Mouse (Mus musculus) lung, postnatal 10 days (tissue): ENCODE results near the gene Tbc1d19.

Experiments
- DNase-seq: peaks from one replicate; pipeline ENCODE4 v3.0.0; 2021

Gene Tbc1d19

GRCm38 (mm10) chr5:53920416-53920815, 111.0 kb downstream of the Tbc1d19 start:
- DNase-seq = no peak

- DNase-seq = no peak
These were observed 112.9 kb downstream of the Tbc1d19 start for GRCm38 (mm10) chr5:53922149-53922904.

DNA sequence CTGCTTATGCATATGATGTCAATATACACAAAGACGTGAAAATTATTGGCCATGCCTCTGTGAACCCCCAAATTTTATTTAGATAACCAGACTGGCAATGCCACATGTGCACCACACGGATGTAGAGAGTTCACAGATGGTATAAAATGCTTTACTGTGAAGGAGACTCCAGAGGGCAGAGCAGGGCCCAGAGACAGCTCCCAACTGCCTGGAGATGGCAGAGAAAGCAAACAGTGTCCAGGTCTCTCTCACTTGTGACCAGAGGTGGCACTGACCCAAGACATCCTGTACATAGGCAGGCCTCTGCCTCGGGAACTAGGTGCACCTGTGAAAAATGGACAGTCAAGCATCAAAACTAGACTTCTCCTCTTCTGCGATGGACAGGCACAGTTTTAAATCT, 114.6 kb downstream of the Tbc1d19 start:
- DNase-seq = peak; percentile 40

DNA sequence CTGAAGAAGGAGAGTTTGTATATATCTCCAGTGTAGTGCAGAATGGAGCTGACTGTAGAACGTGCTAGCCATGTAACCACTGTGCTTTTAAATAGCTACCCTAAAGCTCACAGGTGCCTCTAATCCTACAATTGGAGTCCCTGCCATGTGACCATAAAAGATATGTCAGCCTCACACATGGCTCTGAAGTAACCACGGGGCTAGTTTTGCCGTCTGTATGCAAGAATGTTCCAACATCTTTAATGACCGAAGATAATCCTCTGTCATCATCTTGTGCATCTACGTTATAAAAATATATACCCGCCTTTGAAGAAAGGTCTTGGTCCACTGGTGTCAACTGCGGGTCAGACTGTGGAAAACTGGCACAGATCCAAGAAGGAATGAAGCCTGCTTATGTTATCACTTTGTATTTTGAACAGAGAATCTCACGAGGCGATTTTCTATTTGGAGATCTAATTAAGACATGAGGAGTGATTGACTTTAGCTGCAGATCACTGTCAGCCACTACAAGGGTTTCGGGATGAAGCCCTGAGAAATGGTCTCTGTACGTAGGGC, 117.0 kb downstream of the Tbc1d19 start:
- peak; percentile 55 for DNase-seq

DNA sequence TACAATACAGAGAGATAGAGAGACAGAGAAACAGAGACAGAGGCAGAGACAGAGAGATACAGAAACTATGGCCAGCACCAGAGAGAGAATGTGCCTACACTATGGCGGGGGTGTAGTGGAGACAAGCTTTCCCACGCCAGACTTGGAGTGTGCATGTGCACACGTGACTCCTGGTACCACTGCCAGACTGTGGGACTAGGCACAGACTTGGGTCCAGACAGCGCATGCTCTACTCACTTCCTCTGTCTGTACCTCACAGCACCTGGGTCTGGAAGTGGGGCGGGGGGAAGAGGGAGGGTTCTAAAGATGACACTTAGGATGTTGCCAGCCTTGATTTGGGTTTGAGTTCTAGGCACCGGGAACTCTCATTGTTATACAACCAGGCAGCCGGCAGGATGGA, 118.5 kb downstream of the Tbc1d19 start:
- DNase-seq = no peak

DNA sequence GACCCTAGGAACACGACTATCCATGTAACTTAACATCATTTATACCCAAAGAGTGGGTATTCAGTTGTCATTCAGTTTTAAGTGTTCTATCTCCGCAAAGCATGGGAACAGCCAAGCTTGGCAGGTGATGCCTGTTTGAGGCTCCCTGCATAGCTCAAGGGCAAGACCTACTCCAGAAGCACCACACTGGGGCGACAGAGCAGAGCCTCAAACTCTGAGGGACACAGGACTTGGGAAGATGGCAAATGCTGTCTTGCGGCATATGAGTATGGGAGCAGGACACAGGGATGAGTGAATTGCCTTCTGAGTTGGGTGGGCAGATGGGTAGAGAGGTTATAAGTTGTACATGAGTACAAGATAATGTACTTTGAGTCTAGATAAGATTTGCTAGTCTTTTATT, 119.1 kb downstream of the Tbc1d19 start:
- no peak for DNase-seq

GRCm38 (mm10) chr5:53929205-53929614, 119.8 kb downstream of the Tbc1d19 start:
- peak; percentile 70 for DNase-seq

- no peak for DNase-seq
These were observed 120.4 kb downstream of the Tbc1d19 start for GRCm38 (mm10) chr5:53929814-53930213.

DNA sequence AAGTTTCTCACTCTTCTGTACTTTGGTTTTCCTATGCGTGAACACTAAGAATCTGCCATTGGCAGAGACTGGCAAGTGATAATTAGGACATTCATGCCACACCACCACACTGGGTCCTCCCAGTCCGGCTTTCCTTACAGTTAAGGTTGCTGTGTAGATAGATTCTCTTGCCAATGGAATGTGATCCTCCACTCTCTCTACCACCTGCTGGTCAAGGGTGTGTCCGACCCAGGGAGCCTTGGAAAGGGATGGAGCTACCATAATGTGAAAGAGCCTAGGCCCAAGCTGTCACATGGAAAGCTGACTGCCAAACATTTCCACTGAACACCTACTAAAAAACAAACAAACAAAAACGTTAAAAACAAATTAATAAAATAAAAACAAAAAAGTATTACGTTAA, 121.6 kb downstream of the Tbc1d19 start:
- no peak for DNase-seq

DNA sequence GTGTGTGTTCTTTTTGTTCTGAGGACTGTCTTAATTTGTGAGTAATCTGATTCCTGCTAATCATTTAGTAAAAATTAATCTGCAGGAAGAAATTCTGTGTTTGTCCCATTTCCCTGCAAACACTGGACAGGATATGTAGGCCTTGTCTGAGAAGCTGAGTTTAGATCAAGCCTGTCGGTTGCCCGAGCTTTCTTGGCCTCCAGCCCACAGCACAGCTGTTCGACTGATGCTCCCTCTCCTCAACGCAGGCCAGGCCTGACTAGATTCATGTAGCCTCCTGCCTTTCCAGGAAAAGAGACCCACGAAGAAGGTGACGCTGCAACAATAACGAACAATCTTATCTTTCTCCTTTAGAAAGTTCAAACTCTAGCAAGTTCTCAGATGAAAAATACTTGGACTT, 124.2 kb downstream of the Tbc1d19 start:
- peak; percentile 92 for DNase-seq

GRCm38 (mm10) chr5:53934040-53934439, 124.6 kb downstream of the Tbc1d19 start:
- DNase-seq = no peak

DNA sequence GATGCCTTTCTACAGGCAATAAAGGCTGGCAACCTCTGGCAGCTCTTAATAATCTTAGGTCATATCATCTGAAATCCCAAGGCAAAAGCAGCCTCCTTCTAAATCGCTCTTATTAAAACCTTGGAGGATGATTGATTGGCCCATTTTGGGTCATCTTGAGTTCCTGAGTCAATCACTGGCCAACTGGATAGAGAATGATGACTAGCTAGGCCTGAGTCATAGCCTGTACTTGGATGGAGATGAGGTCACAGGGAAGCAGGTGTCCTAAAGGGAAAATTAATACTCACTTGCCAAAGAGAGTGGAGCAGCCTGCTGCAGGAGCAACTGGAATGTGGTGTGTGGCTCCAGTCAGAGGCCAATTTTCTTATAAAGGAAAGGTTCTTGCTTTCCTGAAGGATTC, 125.4 kb downstream of the Tbc1d19 start:
- DNase-seq = no peak

DNA sequence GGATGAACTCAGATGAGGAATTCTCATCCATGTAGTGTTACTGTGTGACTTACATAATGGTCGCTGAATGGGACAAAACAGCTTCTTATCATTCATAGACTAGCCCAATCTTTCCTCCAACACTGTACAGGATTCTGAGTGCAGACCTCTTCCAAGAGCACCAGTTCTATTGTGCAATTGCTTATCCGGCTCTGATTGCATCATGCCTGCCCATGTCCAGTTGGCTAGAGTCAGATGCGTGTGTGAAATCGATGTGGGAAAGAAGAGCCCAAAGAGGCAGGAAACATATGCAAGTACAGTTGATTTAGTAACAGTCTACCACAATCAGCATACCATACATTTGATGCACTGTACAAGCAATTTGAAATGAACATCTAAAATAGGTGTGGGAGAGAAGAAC, 127.8 kb downstream of the Tbc1d19 start:
- peak; percentile 55 for DNase-seq

DNA sequence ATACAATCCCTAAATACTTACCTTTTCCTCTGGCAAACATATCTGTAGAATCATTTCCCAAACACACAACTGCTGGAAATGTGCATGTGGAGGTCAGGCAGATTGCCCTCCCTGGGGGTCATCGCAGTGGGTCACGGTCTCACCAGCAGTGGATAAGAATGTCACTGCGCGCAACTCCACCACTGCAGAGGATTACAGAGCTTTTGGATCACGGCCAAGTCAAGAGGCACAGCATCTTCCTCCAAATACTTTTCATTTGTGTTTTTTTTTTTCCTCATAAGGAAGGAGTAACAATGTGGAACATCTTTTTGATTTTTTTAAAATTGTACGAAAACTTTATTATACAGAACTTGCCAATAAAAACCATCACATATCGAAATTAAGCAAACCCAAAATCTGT, 129.6 kb downstream of the Tbc1d19 start:
- no peak for DNase-seq

DNA sequence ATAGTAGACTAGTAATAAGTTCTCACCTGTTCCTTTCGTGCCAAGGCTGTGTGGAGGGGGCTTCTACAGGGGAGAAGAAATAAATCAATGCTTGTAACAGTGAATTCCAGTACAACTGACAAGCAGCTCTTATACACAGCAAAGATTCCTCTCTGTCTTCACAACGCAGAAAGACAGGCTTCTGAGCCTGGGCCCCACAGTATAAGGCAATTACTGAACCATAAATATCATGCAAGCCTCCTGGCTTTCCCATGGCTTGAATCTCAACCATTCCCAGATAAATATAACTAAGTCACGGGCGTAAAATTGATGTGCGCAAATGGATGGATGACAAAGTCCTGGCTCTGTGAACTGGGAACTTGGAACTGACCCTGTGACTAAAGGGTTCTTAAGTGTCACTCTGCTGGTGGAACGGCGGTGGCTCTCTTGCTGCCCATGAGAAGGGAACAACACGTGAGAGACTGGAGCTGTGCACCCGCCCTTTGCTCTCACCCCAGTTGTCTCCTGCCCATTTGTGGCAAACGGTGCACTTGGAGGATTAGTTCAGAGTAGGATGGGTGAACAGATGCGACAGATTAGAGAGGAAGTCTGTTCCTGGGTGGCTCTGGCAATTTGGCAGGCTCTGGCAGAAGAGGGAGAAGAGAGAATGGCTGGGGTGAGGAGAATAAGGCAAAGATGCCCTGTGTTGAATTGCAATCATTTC, 132.1 kb downstream of the Tbc1d19 start:
- DNase-seq = no peak

GRCm38 (mm10) chr5:53942332-53942731, 132.9 kb downstream of the Tbc1d19 start:
- no peak for DNase-seq

DNA sequence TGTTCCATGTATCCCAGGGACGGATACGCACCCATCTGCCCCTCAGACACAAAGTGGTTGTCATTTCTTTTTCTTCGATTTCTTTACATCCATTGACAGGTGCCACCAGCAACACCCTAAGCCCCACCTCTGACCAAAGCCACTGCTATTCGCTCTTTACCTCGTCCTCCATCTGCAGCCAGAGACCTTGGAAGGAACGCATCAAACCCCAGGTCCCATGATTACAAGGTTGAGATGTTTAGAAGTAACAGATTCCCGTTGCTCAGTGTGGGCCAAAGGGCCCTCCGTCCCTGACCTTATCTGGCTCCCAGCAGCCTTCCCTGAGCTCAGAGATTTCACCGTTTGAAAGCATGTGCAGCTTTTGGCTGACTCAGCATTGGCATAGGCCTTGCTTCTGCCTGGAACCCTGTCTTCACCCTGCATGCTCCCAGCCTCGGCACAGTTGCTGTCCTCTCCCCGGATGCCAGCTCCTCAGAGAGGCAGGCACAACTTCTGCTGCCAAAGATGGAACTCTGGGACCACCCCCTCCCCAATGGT, 134.0 kb downstream of the Tbc1d19 start:
- DNase-seq = no peak

- no peak for DNase-seq
These were observed 137.3 kb downstream of the Tbc1d19 start for GRCm38 (mm10) chr5:53946747-53947146.

GRCm38 (mm10) chr5:53947549-53948183, 138.3 kb downstream of the Tbc1d19 start:
- peak; percentile 63 for DNase-seq

DNA sequence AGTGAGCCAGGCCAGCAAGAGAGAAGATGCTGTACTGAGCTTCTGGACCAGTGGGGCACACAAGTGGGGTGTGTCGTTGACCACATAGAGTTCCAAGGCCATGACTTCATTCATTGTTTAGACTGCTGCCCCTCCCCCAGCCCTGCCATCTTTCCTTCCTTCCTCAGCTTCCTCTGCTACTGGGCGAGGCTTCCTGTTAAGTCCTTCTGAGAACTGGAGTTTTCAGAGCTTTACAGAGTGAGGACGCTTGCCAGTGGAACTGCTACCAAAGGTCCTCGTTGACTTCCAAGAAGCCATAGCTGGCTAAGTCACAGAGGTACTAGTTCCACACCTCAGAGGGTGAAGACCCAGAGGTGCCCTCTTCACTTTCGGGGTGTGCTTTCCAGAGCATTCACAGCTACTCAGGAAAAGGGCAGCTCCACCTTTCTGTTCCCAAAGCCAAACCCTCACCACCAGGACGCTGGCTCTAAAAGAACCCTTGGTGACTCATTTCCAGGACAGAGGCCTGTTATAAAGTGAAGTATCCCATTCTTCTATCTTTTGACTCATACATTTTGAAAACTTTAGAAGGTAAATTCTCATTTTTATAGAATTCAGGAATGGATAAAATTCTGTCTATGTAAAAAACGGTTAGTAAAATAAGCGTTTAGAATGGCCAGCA, 139.3 kb downstream of the Tbc1d19 start:
- DNase-seq = peak; percentile 91

DNA sequence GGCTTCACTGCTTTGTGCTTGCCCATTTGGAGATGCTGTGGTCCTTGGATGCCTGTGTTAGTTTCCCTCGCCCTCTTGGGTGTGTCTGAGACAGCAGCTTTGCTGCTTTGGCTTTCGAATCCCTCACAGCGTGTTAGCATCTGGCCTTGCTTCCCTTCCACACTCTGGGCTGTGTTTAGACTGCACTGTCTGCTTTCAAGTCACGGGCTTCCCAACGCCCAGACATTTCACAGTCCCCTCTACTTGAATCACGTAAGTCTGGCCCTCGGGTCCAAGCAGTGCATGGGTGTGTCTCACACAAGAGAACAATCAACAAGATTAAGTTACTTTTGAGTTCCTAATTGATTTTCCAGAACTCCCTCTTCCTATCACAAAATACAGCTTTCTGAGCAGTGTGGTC, 140.8 kb downstream of the Tbc1d19 start:
- peak; percentile 63 for DNase-seq

- DNase-seq = no peak
These were observed 143.8 kb downstream of the Tbc1d19 start for GRCm38 (mm10) chr5:53953216-53953615.
